Mouse (Mus musculus): ENCODE results near the gene Vgll4.

GRCm38 (mm10) chr6:114913142-114913541 is 56.7 kb downstream of the Vgll4 start:
- TF ChIP-seq CTCF (conservative IDR thresholded peaks at IDR 0.05 in 1 of 2, IDR thresholded peaks at IDR 0.05 in 1 of 2; ENCODE audit: low read depth in 2 of 2, low read length in 2 of 2): no peak
- TF ChIP-seq POLR2A (IDR thresholded peaks at IDR 0.05; ENCODE audit: low read depth, low read length): no peak
- TF ChIP-seq SMC3 (IDR thresholded peaks at IDR 0.05; ENCODE audit: low read depth, low read length): no peak
- no peak for TF ChIP-seq NRF1 (IDR thresholded peaks at IDR 0.05; ENCODE audit: low read depth, low read length)
- TF ChIP-seq GABPA (IDR thresholded peaks at IDR 0.05; ENCODE audit: insufficient replicate concordance, low read depth, low read length): no peak
- no peak for TF ChIP-seq ZC3H11A (IDR thresholded peaks at IDR 0.05; ENCODE audit: low read depth, low read length)
- no peak for TF ChIP-seq MAX (IDR thresholded peaks at IDR 0.05; ENCODE audit: low read length)
- no peak for TF ChIP-seq RCOR1 (conservative IDR thresholded peaks at IDR 0.05; ENCODE audit: low read depth, low read length)
- no peak for TF ChIP-seq RAD21 (IDR thresholded peaks at IDR 0.05; ENCODE audit: low read depth, low read length)
- TF ChIP-seq ZNF384 (IDR thresholded peaks at IDR 0.05; ENCODE audit: low read depth, low read length): no peak

Data from CH12.LX (cell line).